In the genomic region with DNA sequence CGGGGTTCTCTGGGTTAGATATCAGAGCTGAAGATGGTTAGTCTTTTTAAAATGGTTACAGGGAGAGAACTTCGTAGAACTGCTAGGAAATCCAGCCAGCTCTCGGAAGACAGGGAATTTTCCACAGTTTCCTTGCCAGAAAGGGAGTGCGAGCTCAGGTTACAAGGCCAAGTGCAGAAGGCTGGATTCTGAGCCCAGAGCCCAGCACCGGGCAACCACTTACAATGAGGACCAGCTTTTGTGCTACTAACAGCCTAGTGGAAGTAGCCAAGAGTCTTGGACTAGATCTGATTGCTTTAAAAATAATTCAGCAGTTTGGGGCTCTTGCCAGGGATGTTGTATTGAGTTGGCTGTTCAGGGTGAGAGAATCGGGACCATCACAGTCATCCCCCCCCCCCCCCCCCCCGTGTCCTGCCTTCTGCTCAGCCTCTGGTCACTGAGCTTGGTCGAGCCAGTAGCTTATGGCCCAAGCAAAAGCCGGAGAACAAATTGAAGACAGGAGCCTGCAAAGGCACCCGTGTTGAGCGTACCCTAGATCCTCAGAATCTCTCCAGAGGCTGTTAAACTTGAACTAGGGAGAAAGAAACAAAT, we compare ENCODE assay signal across 12 mouse cellular contexts. TPM values are rescaled to one million over a fixed set of nuclear protein-coding genes. Genes with fewer than 3 reads are reported as not detected.
DNase-seq lines count a peak whose midpoint lies in the region; ATAC-seq and TF ChIP-seq lines count a peak whose summit lies in the region.
"Had no signal": no experiment of that assay in that cellular context is flagged by ENCODE, and none has a peak within 500 bp of the region (broad histone marks: within the 10 kb centered on the region; RNA-seq: fewer than 3 reads in every experiment).

No protein-coding gene starts in this region.

- TF ChIP-seq CTCF in lung, embryonic 14.5 days (IDR thresholded peaks at IDR 0.05; ENCODE audit: low read depth) = no peak
- no peak for TF ChIP-seq CTCF in lung, adult 2 months (IDR thresholded peaks at IDR 0.05; ENCODE audit: insufficient read depth, low read length)

- H3K9ac ChIP-seq in lung, embryonic 14.5 days = no peak overlapping the region
- H3K9ac ChIP-seq in embryonic facial prominence, embryonic 11.5 days (replicated peaks; ENCODE audit: low read length) = no peak overlapping the region
- H3K9ac ChIP-seq in limb, embryonic 11.5 days (ENCODE audit: low read length) = no peak overlapping the region
- H3K9ac ChIP-seq: liver, embryonic 13.5 days had no signal

- no peak overlapping the region for H3K4me3 ChIP-seq in lung, embryonic 14.5 days (ENCODE audit: low read depth, low read length)
- no peak overlapping the region for H3K4me3 ChIP-seq in lung, adult 2 months (replicated peaks; ENCODE audit: extremely low read depth, low read depth, low read length)
- H3K4me3 ChIP-seq in embryonic facial prominence, embryonic 11.5 days (ENCODE audit: low read depth, low read length) = no peak overlapping the region
- no peak overlapping the region for H3K4me3 ChIP-seq in limb, embryonic 11.5 days (ENCODE audit: low read depth, low read length)
- H3K4me3 ChIP-seq: liver, embryonic 13.5 days had no signal

- no peaks in the 10 kb centered on the region for H3K9me3 ChIP-seq in lung, embryonic 14.5 days (ENCODE audit: low read depth, low read length)
- H3K9me3 ChIP-seq in embryonic facial prominence, embryonic 11.5 days (replicated peaks; ENCODE audit: control insufficient read depth, low read length) = no peaks in the 10 kb centered on the region
- no peaks in the 10 kb centered on the region for H3K9me3 ChIP-seq in limb, embryonic 11.5 days (ENCODE audit: control insufficient read depth, low read length)
- H3K9me3 ChIP-seq: liver, embryonic 13.5 days had no signal

- H3K36me3 ChIP-seq in lung, embryonic 14.5 days (ENCODE audit: insufficient read depth) = no peaks in the 10 kb centered on the region
- H3K36me3 ChIP-seq in embryonic facial prominence, embryonic 11.5 days (replicated peaks; ENCODE audit: control insufficient read depth, insufficient read depth, low read depth, low read length) = no peaks in the 10 kb centered on the region
- H3K36me3 ChIP-seq in limb, embryonic 11.5 days (ENCODE audit: control insufficient read depth, insufficient read depth, low read length) = no peaks in the 10 kb centered on the region
- H3K36me3 ChIP-seq: liver, embryonic 13.5 days had no signal

- ATAC-seq in lung, embryonic 14.5 days (ENCODE audit: insufficient read depth) = no peak
- no peak for ATAC-seq in embryonic facial prominence, embryonic 11.5 days (replicated peaks; ENCODE audit: insufficient number of reproducible peaks, low FRiP score, low TSS enrichment, low read depth)
- no peak for ATAC-seq in limb, embryonic 11.5 days (ENCODE audit: insufficient number of reproducible peaks, low FRiP score, low TSS enrichment, low read depth)
- no peak for ATAC-seq in inflammation-experienced regulatory T-cells, adult 6 months
- ATAC-seq: CD4-positive, CD25-positive, alpha-beta regulatory T cell, adult 4 months had no signal

- DNase-seq in cerebellum, postnatal 14 days = peak; percentile 16
- DNase-seq in cerebellum, postnatal 36 days = no peak
- DNase-seq in lung, embryonic 14.5 days = peak; percentile 48
- DNase-seq in lung, adult 2 months = no peak
- DNase-seq in embryonic facial prominence, embryonic 11.5 days (ENCODE audit: low spot score) = peak; percentile 62
- DNase-seq in limb, embryonic 11.5 days (ENCODE audit: low spot score) = peak; percentile 49
- DNase-seq in MN1 (ENCODE audit: low spot score) = no peak
- DNase-seq: adrenal gland, adult 8-10 months; liver, embryonic 13.5 days; thymus, postnatal 4 days had no signal

- TF ChIP-seq POLR2A in lung, adult 2 months (IDR thresholded peaks at IDR 0.05; ENCODE audit: borderline replicate concordance, extremely low read depth, low read depth, low read length) = no peak

- H3K27ac ChIP-seq in lung, embryonic 14.5 days (ENCODE audit: low read depth) = no peak overlapping the region
- no peak overlapping the region for H3K27ac ChIP-seq in embryonic facial prominence, embryonic 11.5 days (replicated peaks; ENCODE audit: low read depth, low read length)
- H3K27ac ChIP-seq in limb, embryonic 11.5 days (replicated peaks; ENCODE audit: low read depth, low read length) = no peak overlapping the region
- H3K27ac ChIP-seq: liver, embryonic 13.5 days had no signal

- H3K4me1 ChIP-seq in lung, embryonic 14.5 days (ENCODE audit: insufficient read depth) = no peaks in the 10 kb centered on the region
- no peaks in the 10 kb centered on the region for H3K4me1 ChIP-seq in lung, adult 2 months (ENCODE audit: control insufficient read depth, insufficient read depth, low read length)
- H3K4me1 ChIP-seq in embryonic facial prominence, embryonic 11.5 days (ENCODE audit: control insufficient read depth, insufficient read depth, low read length) = no peaks in the 10 kb centered on the region
- 0 out of 2 replicates have a peak, but pooled peaks cover 4% of the 10 kb centered on the region for H3K4me1 ChIP-seq in limb, embryonic 11.5 days (ENCODE audit: control insufficient read depth, insufficient read depth, low read length)
- H3K4me1 ChIP-seq: liver, embryonic 13.5 days had no signal

- 57% methylated on average over 11 of the region's 11 CpGs for WGBS in lung, embryonic 14.5 days
- 61% methylated on average over 11 of the region's 11 CpGs for WGBS in lung, adult 2 months
- WGBS in embryonic facial prominence, embryonic 11.5 days = 53% methylated on average over 11 of the region's 11 CpGs
- WGBS in limb, embryonic 11.5 days = 53% methylated on average over 11 of the region's 11 CpGs

- no peaks in the 10 kb centered on the region for H3K27me3 ChIP-seq in lung, embryonic 14.5 days (ENCODE audit: insufficient read depth, low read length)
- no peaks in the 10 kb centered on the region for H3K27me3 ChIP-seq in embryonic facial prominence, embryonic 11.5 days (ENCODE audit: control insufficient read depth, insufficient read depth, low read length)
- no peaks in the 10 kb centered on the region for H3K27me3 ChIP-seq in limb, embryonic 11.5 days (ENCODE audit: control insufficient read depth, insufficient read depth, low read length)

- no peak overlapping the region for H3K4me2 ChIP-seq in lung, embryonic 14.5 days
- H3K4me2 ChIP-seq in embryonic facial prominence, embryonic 11.5 days (ENCODE audit: low read depth, low read length) = no peak overlapping the region
- H3K4me2 ChIP-seq in limb, embryonic 11.5 days (ENCODE audit: low read depth, severe bottlenecking) = no peak overlapping the region
- H3K4me2 ChIP-seq: liver, embryonic 13.5 days had no signal

RNA-seq across cellular contexts. Expression of a gene that starts 59.3 kb away (rescaled TPM):
- 15.2 and 15.5 TPM in 2 replicates for polyA plus RNA-seq in lung, embryonic 14.5 days (2014; fragmentation: Nextera tagmentation; extraction: Ambion mirVana)
- 2.5 and 2.7 TPM in 2 replicates for polyA plus RNA-seq in lung, adult 2 months (2012; rRNA removed)
- polyA plus RNA-seq in embryonic facial prominence, embryonic 11.5 days (2014; fragmentation: Nextera tagmentation; extraction: Ambion mirVana) = 18.7 and 22.1 TPM in 2 replicates
- polyA plus RNA-seq in limb, embryonic 11.5 days (2014; fragmentation: Nextera tagmentation; extraction: Ambion mirVana) = 19.8 and 20.1 TPM in 2 replicates
- 1 to 10 TPM; 6.1 to 7.6 (median 7.1) TPM for polyA plus RNA-seq in inflammation-experienced regulatory T-cells, adult 6 months (2017; shearing (Covaris generic))

RNA-seq across cellular contexts. Expression of a gene that starts 59.4 kb away (rescaled TPM):
- polyA plus RNA-seq in lung, embryonic 14.5 days (2014; fragmentation: Nextera tagmentation; extraction: Ambion mirVana) = 13.6 and 14.7 TPM in 2 replicates
- polyA plus RNA-seq in lung, adult 2 months (2012; rRNA removed) = 3.4 and 6.0 TPM in 2 replicates
- polyA plus RNA-seq in embryonic facial prominence, embryonic 11.5 days (2014; fragmentation: Nextera tagmentation; extraction: Ambion mirVana) = 15.3 and 17.4 TPM in 2 replicates
- polyA plus RNA-seq in limb, embryonic 11.5 days (2014; fragmentation: Nextera tagmentation; extraction: Ambion mirVana) = 15.0 and 19.4 TPM in 2 replicates
- polyA plus RNA-seq in inflammation-experienced regulatory T-cells, adult 6 months (2017; shearing (Covaris generic)) = 10 to 100 TPM; 10.6 to 12.3 (median 10.6) TPM

Comparison
In these comparisons a context has a peak if more than half of its experiments do, and no peak if none do; other contexts are left out.
1. DNase-seq: peak in cerebellum, postnatal 14 days (2 of 2), lung, embryonic 14.5 days (single experiment), embryonic facial prominence, embryonic 11.5 days (single experiment) and limb, embryonic 11.5 days (single experiment); none in cerebellum, postnatal 36 days (0 of 2), lung, adult 2 months (single experiment) and MN1 (single experiment).